Mouse (Mus musculus) stomach, embryonic 15.5 days (tissue): ENCODE results near the gene Cecr2. TPM values are rescaled to one million over a fixed set of nuclear protein-coding genes. Genes with fewer than 3 reads are reported as not detected.

ENCODE experiments used
- ATAC-seq: fragments of 200-750 bp; cut with Nextera tagmentation; 2 replicates; pipeline ENCODE4 v1.8.0; 2017; ENCODE audit warnings: low read depth, moderate number of reproducible peaks, moderate TSS enrichment; ENCODE audit not compliant: insufficient read depth, low FRiP score
- H3K27ac ChIP-seq: fragments of 300-500 bp; sonication (generic); 2 replicates; pipeline ENCODE4 v1.5.1; 2015; ENCODE audit warnings: mild to moderate bottlenecking, inconsistent platforms
- H3K27me3 ChIP-seq: fragments of 300-500 bp; sonication (generic); replicated peaks from 2 replicates; pipeline ENCODE4 v1.6.1; 2015; ENCODE audit warnings: inconsistent platforms
- H3K36me3 ChIP-seq: fragments of 300-500 bp; sonication (generic); 2 replicates; pipeline ENCODE4 v1.6.1; 2015; ENCODE audit warnings: inconsistent platforms
- H3K4me1 ChIP-seq: fragments of 300-500 bp; sonication (generic); 2 replicates; pipeline ENCODE4 v1.6.1; 2015; ENCODE audit warnings: inconsistent platforms
- H3K4me2 ChIP-seq: fragments of 300-500 bp; sonication (generic); 2 replicates; pipeline ENCODE4 v1.6.1; 2015; ENCODE audit warnings: mild to moderate bottlenecking, inconsistent platforms
- H3K4me3 ChIP-seq: fragments of 300-500 bp; sonication (generic); replicated peaks from 2 replicates; pipeline ENCODE4 v1.5.1; 2015; ENCODE audit warnings: inconsistent platforms
- H3K9ac ChIP-seq: fragments of 300-500 bp; sonication (generic); 2 replicates; pipeline ENCODE4 v1.6.1; 2015; ENCODE audit warnings: inconsistent platforms
- H3K9me3 ChIP-seq: fragments of 300-500 bp; sonication (generic); 2 replicates; pipeline ENCODE4 v1.6.1; 2016; ENCODE audit warnings: inconsistent platforms
- WGBS: fragments of 180-500 bp; shearing (Covaris S2); methylation state at CpG from one replicate; pipeline ENCODE4 v1.1.7; 2015; 5-methylcytosine and 5-hydroxymethylcytosine counted together
- polyA plus RNA-seq: library from polyadenylated mRNA; unstranded; fragments of >200 nt; fragmentation: Nextera tagmentation; extraction: Ambion mirVana; gene quantifications from 2 replicates; pipeline ENCODE4 v1.2.1, GENCODE M21; 2015

The Cecr2 gene
- polyA plus RNA-seq, 1 experiment from 2014 or later = 1.5 TPM

- Histone ChIP-seq H3K36me3 (no peaks in the 10 kb centered on the region), H3K9ac (no peak overlapping the region), H3K4me2 (no peak overlapping the region), H3K27me3 (no peaks in the 10 kb centered on the region), H3K9me3 (no peaks in the 10 kb centered on the region), H3K27ac (no peak overlapping the region), H3K4me3 (no peak overlapping the region), H3K4me1 (no peaks in the 10 kb centered on the region)
- ATAC-seq = no peak
- 57% methylated on average over 3 of the region's 3 CpGs for WGBS
These were observed 112.1 kb downstream of the Cecr2 start for GRCm38 (mm10) chr6:120778226-120778625.

GRCm38 (mm10) chr6:120782948-120783347 lies 116.8 kb downstream of the Cecr2 start:
- H3K9ac ChIP-seq = no peak overlapping the region
- ATAC-seq = no peak
- WGBS = 78% methylated on average over 2 of the region's 2 CpGs

GRCm38 (mm10) chr6:120784351-120784750 lies 118.2 kb downstream of the Cecr2 start:
- H3K4me1 ChIP-seq = no peaks in the 10 kb centered on the region
- no peaks in the 10 kb centered on the region for H3K9me3 ChIP-seq
- H3K27me3 ChIP-seq = no peaks in the 10 kb centered on the region
- H3K36me3 ChIP-seq = no peaks in the 10 kb centered on the region
- no peak overlapping the region for H3K27ac ChIP-seq
- no peak for ATAC-seq
- no peak overlapping the region for H3K4me2 ChIP-seq
- H3K4me3 ChIP-seq = no peak overlapping the region
- H3K9ac ChIP-seq = no peak overlapping the region
- WGBS = 64% methylated on average over 7 of the region's 7 CpGs

More at GRCm38 (mm10) chr6:120782948-120783347, 116.8 kb downstream of the Cecr2 start:
- Histone ChIP-seq H3K9me3 (no peaks in the 10 kb centered on the region), H3K4me3 (no peak overlapping the region), H3K27me3 (no peaks in the 10 kb centered on the region), H3K4me2 (no peak overlapping the region), H3K36me3 (no peaks in the 10 kb centered on the region), H3K27ac (no peak overlapping the region), H3K4me1 (no peaks in the 10 kb centered on the region)

GRCm38 (mm10) chr6:120788068-120788607 lies 122.0 kb downstream of the Cecr2 start:
- no peaks in the 10 kb centered on the region for H3K4me1 ChIP-seq
- WGBS = 75% methylated on average over 5 of the region's 5 CpGs
- H3K36me3 ChIP-seq = peaks cover 5% of the 10 kb centered on the region; the same call in 1 of the 2 replicates
- H3K4me3 ChIP-seq = no peak overlapping the region
- no peak overlapping the region for H3K27ac ChIP-seq
- no peak for ATAC-seq
- no peaks in the 10 kb centered on the region for H3K9me3 ChIP-seq
- H3K9ac ChIP-seq = no peak overlapping the region
- no peaks in the 10 kb centered on the region for H3K27me3 ChIP-seq
- no peak overlapping the region for H3K4me2 ChIP-seq

GRCm38 (mm10) chr6:120788904-120789303 lies 122.7 kb downstream of the Cecr2 start:
- peaks cover 12% of the 10 kb centered on the region; the same call in 1 of the 2 replicates for H3K36me3 ChIP-seq
- H3K4me3 ChIP-seq = no peak overlapping the region
- no peak for ATAC-seq
- no peak overlapping the region for H3K4me2 ChIP-seq
- H3K9ac ChIP-seq = no peak overlapping the region
- no peaks in the 10 kb centered on the region for H3K4me1 ChIP-seq
- no peaks in the 10 kb centered on the region for H3K9me3 ChIP-seq
- H3K27me3 ChIP-seq = no peaks in the 10 kb centered on the region
- H3K27ac ChIP-seq = no peak overlapping the region

- Histone ChIP-seq H3K27ac (no peak overlapping the region), H3K4me2 (no peak overlapping the region), H3K9ac (no peak overlapping the region), H3K27me3 (no peaks in the 10 kb centered on the region), H3K4me3 (no peak overlapping the region), H3K36me3 (peaks cover 21% of the 10 kb centered on the region), H3K4me1 (no peaks in the 10 kb centered on the region), H3K9me3 (no peaks in the 10 kb centered on the region)
- WGBS = 85% methylated on average over 11 of the region's 11 CpGs
- ATAC-seq = peak; percentile 37; the same call in 1 of the 2 replicates
These were observed 124.0 kb downstream of the Cecr2 start for GRCm38 (mm10) chr6:120790153-120790552.

GRCm38 (mm10) chr6:120790717-120791116 lies 124.5 kb downstream of the Cecr2 start:
- no peaks in the 10 kb centered on the region for H3K9me3 ChIP-seq
- no peak for ATAC-seq
- H3K9ac ChIP-seq = no peak overlapping the region
- no peaks in the 10 kb centered on the region for H3K4me1 ChIP-seq
- H3K27me3 ChIP-seq = no peaks in the 10 kb centered on the region
- peaks cover 25% of the 10 kb centered on the region for H3K36me3 ChIP-seq
- no peak overlapping the region for H3K4me3 ChIP-seq
- 77% methylated on average over 5 of the region's 5 CpGs for WGBS
- H3K27ac ChIP-seq = no peak overlapping the region
- no peak overlapping the region for H3K4me2 ChIP-seq

GRCm38 (mm10) chr6:120792947-120793346 lies 126.8 kb downstream of the Cecr2 start:
- no peak overlapping the region for H3K9ac ChIP-seq
- no peaks in the 10 kb centered on the region for H3K27me3 ChIP-seq
- H3K4me2 ChIP-seq = no peak overlapping the region
- H3K36me3 ChIP-seq = peaks cover 45% of the 10 kb centered on the region
- H3K4me1 ChIP-seq = no peaks in the 10 kb centered on the region
- no peaks in the 10 kb centered on the region for H3K9me3 ChIP-seq
- no peak overlapping the region for H3K4me3 ChIP-seq
- WGBS = 84% methylated on average over 8 of the region's 8 CpGs
- H3K27ac ChIP-seq = no peak overlapping the region
- ATAC-seq = no peak

- H3K4me3 ChIP-seq = no peak overlapping the region
- 77% methylated on average over 5 of the region's 5 CpGs for WGBS
- ATAC-seq = no peak
- no peaks in the 10 kb centered on the region for H3K4me1 ChIP-seq
- peaks cover 57% of the 10 kb centered on the region for H3K36me3 ChIP-seq
- H3K9me3 ChIP-seq = no peaks in the 10 kb centered on the region
- no peaks in the 10 kb centered on the region for H3K27me3 ChIP-seq
- H3K4me2 ChIP-seq = no peak overlapping the region
- H3K27ac ChIP-seq = no peak overlapping the region
- H3K9ac ChIP-seq = no peak overlapping the region
These were observed 129.4 kb downstream of the Cecr2 start for GRCm38 (mm10) chr6:120795422-120796086.

- WGBS = 88% methylated on average over 2 of the region's 2 CpGs
- no peak overlapping the region for H3K4me3 ChIP-seq
- H3K4me1 ChIP-seq = no peaks in the 10 kb centered on the region
- no peak overlapping the region for H3K27ac ChIP-seq
- H3K9ac ChIP-seq = no peak overlapping the region
- no peak for ATAC-seq
- no peaks in the 10 kb centered on the region for H3K9me3 ChIP-seq
- no peaks in the 10 kb centered on the region for H3K27me3 ChIP-seq
- no peak overlapping the region for H3K4me2 ChIP-seq
- H3K36me3 ChIP-seq = peaks cover 57% of the 10 kb centered on the region
These were observed 129.9 kb downstream of the Cecr2 start for GRCm38 (mm10) chr6:120796111-120796510.

GRCm38 (mm10) chr6:120798019-120798418 lies 131.8 kb downstream of the Cecr2 start:
- Histone ChIP-seq H3K36me3 (peaks cover 62% of the 10 kb centered on the region), H3K4me3 (no peak overlapping the region)
- 84% methylated on average over 7 of the region's 7 CpGs for WGBS

GRCm38 (mm10) chr6:120798905-120799304 lies 132.7 kb downstream of the Cecr2 start:
- H3K36me3 ChIP-seq = peaks cover 62% of the 10 kb centered on the region
- H3K9ac ChIP-seq = no peak overlapping the region
- H3K27ac ChIP-seq = no peak overlapping the region
- no peak overlapping the region for H3K4me3 ChIP-seq
- 86% methylated on average over 4 of the region's 4 CpGs for WGBS
- no peaks in the 10 kb centered on the region for H3K9me3 ChIP-seq
- no peaks in the 10 kb centered on the region for H3K27me3 ChIP-seq
- ATAC-seq = no peak
- no peaks in the 10 kb centered on the region for H3K4me1 ChIP-seq
- no peak overlapping the region for H3K4me2 ChIP-seq

More at GRCm38 (mm10) chr6:120798019-120798418, 131.8 kb downstream of the Cecr2 start:
- no peak overlapping the region for H3K4me2 ChIP-seq
- no peaks in the 10 kb centered on the region for H3K27me3 ChIP-seq
- peak; percentile 72 for ATAC-seq
- peak overlapping the region; percentile 77 for H3K27ac ChIP-seq
- H3K9ac ChIP-seq = no peak overlapping the region
- no peaks in the 10 kb centered on the region for H3K4me1 ChIP-seq
- H3K9me3 ChIP-seq = no peaks in the 10 kb centered on the region
